Mouse (Mus musculus) forebrain, postnatal 0 days (tissue): ENCODE results near the gene Cdc42ep2. TPM values are rescaled to one million over a fixed set of nuclear protein-coding genes. Genes with fewer than 3 reads are reported as not detected.

Experiments
- ATAC-seq: fragments of 200-750 bp; cut with Nextera tagmentation; 2 replicates; pipeline ENCODE4 v1.8.0; 2017; ENCODE audit warnings: mild to moderate bottlenecking, moderate library complexity
- DNase-seq: peaks from one replicate; pipeline ENCODE4 v3.0.0-alpha.2; 2015
- H3K27ac ChIP-seq: fragments of 300-500 bp; sonication (generic); 2 replicates; pipeline ENCODE4 v1.5.1; 2014; ENCODE audit warnings: low read depth, mild to moderate bottlenecking, antibody characterized with exemption, low read length, moderate library complexity, mixed read lengths
- H3K27me3 ChIP-seq: fragments of 300-500 bp; sonication (generic); 2 replicates; pipeline ENCODE4 v1.6.1; 2014; ENCODE audit warnings: mild to moderate bottlenecking, low read length, mixed read lengths; ENCODE audit not compliant: insufficient read depth
- H3K36me3 ChIP-seq: fragments of 300-500 bp; sonication (generic); 2 replicates; pipeline ENCODE4 v1.6.1; 2014; ENCODE audit warnings: mild to moderate bottlenecking, moderate library complexity; ENCODE audit not compliant: insufficient read depth
- H3K4me1 ChIP-seq: fragments of 300-500 bp; sonication (generic); 2 replicates; pipeline ENCODE4 v1.6.1; 2014; ENCODE audit warnings: antibody characterized with exemption; ENCODE audit not compliant: insufficient read depth
- H3K4me2 ChIP-seq: fragments of 300-500 bp; sonication (generic); 2 replicates; pipeline ENCODE4 v1.6.1; 2014; ENCODE audit warnings: low read depth, mild to moderate bottlenecking, moderate library complexity
- H3K4me3 ChIP-seq: fragments of 300-500 bp; sonication (generic); 2 replicates; pipeline ENCODE4 v1.5.1; 2014; ENCODE audit warnings: low read depth, low read length, mixed read lengths
- H3K9ac ChIP-seq: fragments of 300-500 bp; sonication (generic); 2 replicates; pipeline ENCODE4 v1.6.1; 2014; ENCODE audit warnings: mild to moderate bottlenecking
- H3K9me3 ChIP-seq: fragments of 300-500 bp; sonication (generic); 2 replicates; pipeline ENCODE4 v1.6.1; 2016; ENCODE audit warnings: low read length
- CTCF ChIP-seq: sonication (generic); IDR thresholded peaks from 2 replicates; pipeline ENCODE4 v1.5.1; 2016; ENCODE audit warnings: antibody characterized with exemption, control low read depth, low read depth
- WGBS: fragments of 180-500 bp; shearing (Covaris S2); extraction: QIAGEN DNeasy Blood & Tissue Kit; methylation state at CpG from one replicate; pipeline ENCODE4 v1.1.7; 2014; 5-methylcytosine and 5-hydroxymethylcytosine counted together
- polyA plus RNA-seq: library from polyadenylated mRNA; unstranded; fragments of >200 nt; fragmentation: Nextera tagmentation; extraction: Ambion mirVana; gene quantifications from 2 replicates; pipeline ENCODE4 v1.2.1, GENCODE M21; 2015
- total RNA-seq: library from RNA; depleted of rRNA; stranded (reverse); fragments of >200 nt; gene quantifications from 2 replicates; pipeline ENCODE4 v1.2.3, GENCODE M21; 2014

The Cdc42ep2 gene
- total and polyA plus RNA-seq, 2 experiments from 2014 or later: 13.3 to 15.6 TPM

DNA sequence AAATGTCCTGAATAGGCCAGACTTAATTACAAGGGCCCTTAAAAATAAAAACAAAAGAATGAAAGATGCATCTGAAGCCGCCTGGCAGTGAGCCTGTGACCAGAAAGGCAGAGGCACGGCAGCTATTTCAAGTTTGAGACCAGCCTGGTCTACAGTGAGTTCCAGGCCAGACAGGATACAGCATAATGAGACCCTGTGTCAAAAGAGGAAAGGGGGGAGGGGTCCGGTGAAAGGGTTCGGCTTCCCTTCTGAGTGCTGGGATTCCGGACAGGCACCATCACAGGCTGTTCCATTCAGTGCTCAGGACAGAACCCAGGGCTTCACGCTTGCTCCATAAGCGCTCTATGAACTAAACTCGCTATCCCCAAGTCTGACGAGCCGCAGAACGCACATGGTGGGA lies 2.4 kb upstream of the Cdc42ep2 start:
- Histone ChIP-seq H3K4me3 (no peak overlapping the region), H3K27me3 (no peaks in the 10 kb centered on the region), H3K9me3 (no peaks in the 10 kb centered on the region), H3K4me2 (no peak overlapping the region), H3K36me3 (no peaks in the 10 kb centered on the region), H3K4me1 (no peaks in the 10 kb centered on the region), H3K27ac (no peak overlapping the region), H3K9ac (no peak overlapping the region)
- WGBS: 62% methylated on average over 11 of the region's 11 CpGs
- no peak for TF ChIP-seq CTCF
- ATAC-seq: no peak
- DNase-seq: no peak

DNA sequence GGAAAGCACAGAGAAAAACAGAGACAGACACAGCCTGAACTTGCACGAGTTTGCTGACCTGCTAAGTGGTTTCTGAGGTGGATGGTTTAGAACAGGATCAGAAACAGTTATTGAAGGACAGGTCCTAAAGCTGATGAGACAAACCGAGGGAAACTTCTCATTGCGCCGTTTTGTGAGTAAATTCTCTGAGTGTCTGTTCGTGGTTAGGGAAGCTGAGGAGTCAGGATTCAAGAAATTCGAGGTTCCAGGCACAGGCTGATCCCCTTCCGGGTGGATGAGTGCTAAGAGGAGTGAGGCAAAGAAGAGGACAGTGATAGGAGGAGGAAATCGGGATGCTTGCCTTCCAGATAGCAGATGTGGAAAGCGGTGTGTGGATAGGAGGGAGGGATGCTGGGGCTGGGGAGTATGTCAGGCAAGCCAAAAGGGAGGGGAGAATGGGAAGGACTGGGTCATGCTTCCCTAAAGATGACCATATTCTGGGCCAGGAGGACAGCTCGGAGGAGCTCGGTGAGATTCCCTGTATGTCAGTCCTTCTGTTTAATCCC lies 767 bp upstream of the Cdc42ep2 start:
- H3K4me3 ChIP-seq: peak overlapping the region; percentile 60
- no peaks in the 10 kb centered on the region for H3K27me3 ChIP-seq
- H3K4me1 ChIP-seq: 0 out of 2 replicates have a peak, but pooled peaks cover 3% of the 10 kb centered on the region
- peak overlapping the region; percentile 70; the same call in 1 of the 2 replicates for H3K9ac ChIP-seq
- DNase-seq: no peak
- 0 out of 2 replicates have a peak overlapping the region, but pooled peaks have one; percentile 6 for H3K27ac ChIP-seq
- no peaks in the 10 kb centered on the region for H3K36me3 ChIP-seq
- H3K9me3 ChIP-seq: no peaks in the 10 kb centered on the region
- WGBS: 31% methylated on average over 11 of the region's 11 CpGs
- TF ChIP-seq CTCF: no peak
- H3K4me2 ChIP-seq: peak overlapping the region; percentile 94
- no peak for ATAC-seq

DNA sequence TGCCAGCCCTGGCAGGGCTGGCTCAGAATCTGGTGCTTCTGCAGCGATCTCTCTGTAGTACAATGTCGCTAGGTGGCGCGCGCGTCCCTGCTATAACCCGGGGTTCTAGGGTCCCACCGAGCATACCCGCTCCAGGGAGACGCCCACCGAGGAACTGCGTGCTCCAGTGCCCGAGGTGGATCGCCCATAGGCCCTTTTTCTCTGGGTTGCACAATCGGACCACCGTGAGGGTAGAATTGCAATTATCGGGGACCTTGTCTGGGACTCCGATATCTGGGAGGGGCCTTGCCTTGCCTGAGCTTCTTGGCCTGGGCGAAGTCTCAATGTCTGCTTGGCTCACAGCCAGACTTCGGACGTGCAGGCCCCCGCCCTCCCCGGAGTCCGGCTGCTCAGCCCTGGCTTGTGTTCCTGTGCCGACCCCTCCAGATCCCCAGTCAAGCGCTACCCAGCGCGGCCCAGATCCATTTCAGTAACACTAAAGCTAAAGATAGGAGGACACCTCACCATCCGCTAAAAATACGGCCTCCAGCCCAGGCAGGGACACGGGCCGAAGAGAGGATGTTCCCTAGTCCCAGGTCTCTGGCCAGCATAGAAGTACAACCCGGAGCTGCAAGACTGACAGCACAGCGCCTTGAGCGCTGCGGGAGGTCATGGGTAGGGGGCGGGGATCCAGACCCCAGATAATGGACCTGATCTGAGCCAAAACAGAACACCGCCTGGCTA lies 465 bp downstream of the Cdc42ep2 start:
- DNase-seq: peak; percentile 95
- peak; percentile 86 for TF ChIP-seq CTCF
- Histone ChIP-seq H3K4me3 (peak overlapping the region; percentile 60), H3K9ac (peak overlapping the region; percentile 70), H3K9me3 (no peaks in the 10 kb centered on the region), H3K4me1 (0 out of 2 replicates have a peak, but pooled peaks cover 3% of the 10 kb centered on the region), H3K36me3 (no peaks in the 10 kb centered on the region), H3K27ac (peak overlapping the region; percentile 60), H3K4me2 (peak overlapping the region; percentile 94), H3K27me3 (no peaks in the 10 kb centered on the region)
- WGBS: under 1% methylated on average over 38 of the region's 38 CpGs
- ATAC-seq: peak; percentile 90

DNA sequence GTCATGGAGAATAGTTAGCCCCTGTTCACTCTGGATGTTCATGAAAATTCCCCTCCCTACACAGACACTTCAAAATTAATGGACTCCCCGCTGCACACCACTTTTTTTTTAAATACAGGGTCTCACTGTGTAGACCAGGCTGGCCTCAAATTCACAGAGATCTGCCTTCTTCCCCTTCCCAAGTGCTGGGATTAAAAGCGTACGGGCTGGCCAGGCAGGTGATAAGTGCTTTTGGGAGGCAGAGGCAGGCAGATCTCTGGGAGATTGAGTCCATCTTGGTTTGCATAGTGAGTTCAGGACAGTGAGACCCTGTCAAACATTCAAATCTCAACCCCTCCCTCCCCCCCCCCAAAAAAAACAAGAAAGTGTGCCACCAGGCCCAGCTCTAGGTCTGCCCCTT lies 1.7 kb downstream of the Cdc42ep2 start:
- Histone ChIP-seq H3K27me3 (no peaks in the 10 kb centered on the region), H3K4me3 (no peak overlapping the region), H3K4me2 (no peak overlapping the region), H3K4me1 (0 out of 2 replicates have a peak, but pooled peaks cover 3% of the 10 kb centered on the region), H3K9me3 (no peaks in the 10 kb centered on the region), H3K9ac (no peak overlapping the region), H3K27ac (no peak overlapping the region), H3K36me3 (peaks cover 7% of the 10 kb centered on the region)
- no peak for TF ChIP-seq CTCF
- WGBS: 92% methylated on average over 3 of the region's 3 CpGs
- DNase-seq: no peak
- no peak for ATAC-seq

DNA sequence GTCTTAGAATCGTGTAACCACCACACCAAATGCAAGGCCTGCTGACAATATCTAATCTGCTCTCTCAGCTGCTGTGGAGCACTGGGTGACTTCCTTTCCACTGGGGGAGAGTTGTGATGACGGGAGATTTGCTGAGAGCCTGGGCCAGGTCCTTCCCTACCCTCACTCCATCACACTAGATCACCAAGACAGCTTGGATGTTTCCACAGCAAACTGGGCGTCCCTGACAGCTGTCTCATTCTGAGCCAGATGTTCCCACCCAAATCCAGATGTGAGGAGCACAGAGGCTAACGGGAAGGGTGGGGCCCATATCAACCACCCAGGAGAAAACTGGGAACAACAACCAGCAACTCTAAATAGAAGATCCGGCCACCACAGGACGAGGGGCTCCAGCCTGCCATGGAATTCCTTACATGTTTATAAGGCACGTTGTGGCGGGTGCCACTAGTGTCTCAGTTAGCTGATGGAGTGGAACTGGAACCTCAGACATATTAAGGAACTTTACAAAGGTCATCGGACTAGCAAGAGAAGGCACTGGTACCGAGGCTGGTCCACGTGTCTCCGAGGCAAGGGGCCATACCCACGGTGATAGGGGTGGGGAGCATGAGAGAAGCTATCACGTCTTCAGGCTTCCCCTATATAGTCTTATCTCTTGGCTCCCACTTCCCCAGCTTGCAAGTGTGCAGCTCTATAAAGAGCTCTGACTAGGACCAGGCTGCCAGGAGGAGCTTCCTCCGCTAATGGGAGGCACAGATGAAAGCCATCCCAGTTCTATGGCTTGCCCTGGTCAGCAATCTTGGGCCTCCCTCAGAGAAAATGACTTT lies 2.3 kb downstream of the Cdc42ep2 start:
- H3K27me3 ChIP-seq: no peaks in the 10 kb centered on the region
- 0 out of 2 replicates have a peak, but pooled peaks cover 3% of the 10 kb centered on the region for H3K4me1 ChIP-seq
- no peak for TF ChIP-seq CTCF
- no peak overlapping the region for H3K27ac ChIP-seq
- no peak for ATAC-seq
- peaks cover 12% of the 10 kb centered on the region for H3K36me3 ChIP-seq
- 0 out of 2 replicates have a peak overlapping the region, but pooled peaks have one; percentile 2 for H3K4me2 ChIP-seq
- no peak for DNase-seq
- H3K9me3 ChIP-seq: no peaks in the 10 kb centered on the region
- H3K9ac ChIP-seq: peak overlapping the region; percentile 14; the same call in 1 of the 2 replicates
- 78% methylated on average over 15 of the region's 15 CpGs for WGBS
- H3K4me3 ChIP-seq: no peak overlapping the region

DNA sequence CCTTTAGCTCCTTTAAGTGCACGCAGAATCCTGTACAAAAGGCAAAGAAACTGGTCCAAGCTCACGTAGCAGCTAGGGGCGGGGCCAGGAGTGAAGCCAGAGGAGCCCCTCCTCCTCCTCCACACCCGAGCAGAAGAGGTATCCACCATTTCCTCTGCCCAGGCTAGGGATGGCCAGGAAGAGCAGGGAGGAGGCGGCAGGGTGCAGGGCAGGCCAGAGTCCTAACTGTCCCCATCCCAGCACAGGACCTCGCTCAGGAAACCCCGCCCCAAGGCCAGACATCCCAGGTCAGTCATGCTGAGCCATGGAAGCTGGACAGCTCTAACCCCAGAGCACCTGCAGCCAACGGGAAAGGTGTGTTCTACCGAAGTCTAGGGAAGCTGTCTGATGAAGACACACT lies 2.9 kb downstream of the Cdc42ep2 start:
- 19% methylated on average over 9 of the region's 9 CpGs for WGBS
- Histone ChIP-seq H3K4me3 (no peak overlapping the region), H3K27ac (no peak overlapping the region), H3K36me3 (peaks cover 15% of the 10 kb centered on the region), H3K4me2 (0 out of 2 replicates have a peak overlapping the region, but pooled peaks have one; percentile 2), H3K9me3 (no peaks in the 10 kb centered on the region), H3K4me1 (0 out of 2 replicates have a peak, but pooled peaks cover 3% of the 10 kb centered on the region), H3K9ac (peak overlapping the region; percentile 14; the same call in 1 of the 2 replicates), H3K27me3 (no peaks in the 10 kb centered on the region)
- no peak for TF ChIP-seq CTCF
- DNase-seq: no peak
- no peak for ATAC-seq
